Mouse (Mus musculus) erythroblast, embryonic 14.5 days (primary cell): ENCODE data around the gene Slc25a20.

Experiments
- GATA1 ChIP-seq: IDR thresholded peaks from 2 replicates; pipeline ENCODE4 v1.6.1; 2012; ENCODE audit warnings: low read length, inconsistent platforms, mixed read lengths
- TAL1 ChIP-seq: IDR thresholded peaks from 3 replicates; pipeline ENCODE4 v1.6.1; 2012; ENCODE audit warnings: low read length, inconsistent platforms, mixed read lengths

GRCm38 (mm10) chr9:108632375-108632774 is 29.5 kb upstream of the Slc25a20 start:
- TF ChIP-seq TAL1 (no peak), GATA1 (no peak)
